Mouse (Mus musculus) gastrocnemius, postnatal 4 days (tissue): ENCODE measurements around the gene Speg. TPM values are rescaled to one million over a fixed set of nuclear protein-coding genes. Genes with fewer than 3 reads are reported as not detected.
A peak's percentile ranks its signal among the peaks of the same experiment; 100 is the strongest.

ENCODE experiments used
- DNase-seq, 2 experiments: peaks; one replicate each; pipeline ENCODE4 v3.0.0; 2021 to 2022; ENCODE audit warnings: low spot score in 2 of 2, mixed read lengths in 2 of 2
- total RNA-seq, 2 experiments: library from RNA; stranded (reverse); gene quantifications; 2 replicates each; pipeline ENCODE4 v1.2.3; 2021

Gene Speg
- total RNA-seq, 2 experiments from 2014 or later: 156 to 170 TPM

- no peak for DNase-seq
Observed at GRCm38 (mm10) chr1:75388898-75389515, 13.9 kb downstream of the Speg start.

GRCm38 (mm10) chr1:75393139-75393538 lies 18.0 kb downstream of the Speg start:
- peak in 1 of 2 experiments; percentile 53 for DNase-seq

- no peak for DNase-seq
Observed at GRCm38 (mm10) chr1:75393846-75394245, 18.7 kb downstream of the Speg start.

- peak; percentile 57 to 71 for DNase-seq
Observed at GRCm38 (mm10) chr1:75398761-75399402, 23.8 kb downstream of the Speg start.

- DNase-seq: peak; percentile 43 to 59
Observed at GRCm38 (mm10) chr1:75399755-75400492, 24.8 kb downstream of the Speg start.

GRCm38 (mm10) chr1:75400493-75401115 lies 25.5 kb downstream of the Speg start:
- no peak for DNase-seq

GRCm38 (mm10) chr1:75405547-75405946 lies 30.4 kb downstream of the Speg start:
- no peak for DNase-seq

- DNase-seq: no peak
Observed at GRCm38 (mm10) chr1:75406173-75406572, 31.1 kb downstream of the Speg start.

- DNase-seq: no peak
Observed at GRCm38 (mm10) chr1:75407056-75407455, 32.0 kb downstream of the Speg start.

- no peak for DNase-seq
Observed at GRCm38 (mm10) chr1:75408210-75408609, 33.1 kb downstream of the Speg start.

- no peak for DNase-seq
Observed at GRCm38 (mm10) chr1:75409950-75410349, 34.9 kb downstream of the Speg start.

- DNase-seq: no peak
Observed at GRCm38 (mm10) chr1:75412196-75412595, 37.1 kb downstream of the Speg start.

- no peak for DNase-seq
Observed at GRCm38 (mm10) chr1:75413749-75414148, 38.7 kb downstream of the Speg start.

GRCm38 (mm10) chr1:75421794-75422193 lies 46.7 kb downstream of the Speg start:
- DNase-seq: no peak

GRCm38 (mm10) chr1:75422216-75422822 lies 47.2 kb downstream of the Speg start:
- DNase-seq: no peak

GRCm38 (mm10) chr1:75422823-75423471 lies 47.9 kb downstream of the Speg start:
- no peak for DNase-seq

- no peak for DNase-seq
Observed at GRCm38 (mm10) chr1:75423780-75424390, 48.8 kb downstream of the Speg start.

- DNase-seq: no peak
Observed at GRCm38 (mm10) chr1:75425796-75426471, 50.8 kb downstream of the Speg start.

- peak in 1 of 2 experiments; percentile 82 for DNase-seq
Observed at GRCm38 (mm10) chr1:75435475-75436328, 60.6 kb downstream of the Speg start, which contains the start of gene Gmppa. Gmppa (plus strand) TSS chr1:75435930.
